Mouse (Mus musculus) kidney, embryonic 14.5 days (tissue): Measurements from ENCODE around the gene Tbxa2r. TPM values are rescaled to one million over a fixed set of nuclear protein-coding genes. Genes with fewer than 3 reads are reported as not detected.
A peak's percentile ranks its signal among the peaks of the same experiment; 100 is the strongest.

ENCODE experiments used
- ATAC-seq: fragments of 200-750 bp; cut with Nextera tagmentation; 2 replicates; pipeline ENCODE4 v1.8.0; 2017; ENCODE audit warnings: moderate number of reproducible peaks, mild to moderate bottlenecking, moderate TSS enrichment, moderate library complexity; ENCODE audit not compliant: low FRiP score, low TSS enrichment
- H3K27ac ChIP-seq: fragments of 300-500 bp; sonication (generic); 2 replicates; pipeline ENCODE4 v1.5.1; 2014; ENCODE audit warnings: low read depth, mild to moderate bottlenecking, low read length, moderate library complexity, mixed read lengths
- H3K27me3 ChIP-seq: fragments of 300-500 bp; sonication (generic); 2 replicates; pipeline ENCODE4 v1.6.1; 2014; ENCODE audit warnings: mild to moderate bottlenecking, low read length; ENCODE audit not compliant: control insufficient read depth, insufficient read depth
- H3K36me3 ChIP-seq: fragments of 300-500 bp; sonication (generic); 2 replicates; pipeline ENCODE4 v1.6.1; 2014; ENCODE audit warnings: low read length, mixed read lengths; ENCODE audit not compliant: control insufficient read depth, insufficient read depth
- H3K4me1 ChIP-seq: fragments of 300-500 bp; sonication (generic); 2 replicates; pipeline ENCODE4 v1.6.1; 2014; ENCODE audit warnings: low read length, mixed read lengths; ENCODE audit not compliant: control insufficient read depth, insufficient read depth
- H3K4me2 ChIP-seq: fragments of 300-500 bp; sonication (generic); replicated peaks from 2 replicates; pipeline ENCODE4 v1.6.1; 2014; ENCODE audit warnings: low read depth, mild to moderate bottlenecking, low read length
- H3K4me3 ChIP-seq: fragments of 300-500 bp; sonication (generic); 2 replicates; pipeline ENCODE4 v1.5.1; 2014; ENCODE audit warnings: mild to moderate bottlenecking, low read length
- H3K9ac ChIP-seq: fragments of 300-500 bp; sonication (generic); 2 replicates; pipeline ENCODE4 v1.6.1; 2014; ENCODE audit warnings: low read depth, mild to moderate bottlenecking, low read length, moderate library complexity
- H3K9me3 ChIP-seq: fragments of 300-500 bp; sonication (generic); 2 replicates; pipeline ENCODE4 v1.6.1; 2016; ENCODE audit warnings: low read length; ENCODE audit not compliant: control insufficient read depth
- WGBS: fragments of 180-500 bp; shearing (Covaris S2); extraction: QIAGEN DNeasy Blood & Tissue Kit; methylation state at CpG from one replicate; pipeline ENCODE4 v1.1.7; 2014; 5-methylcytosine and 5-hydroxymethylcytosine counted together
- polyA plus RNA-seq: library from polyadenylated mRNA; unstranded; fragments of >200 nt; fragmentation: Nextera tagmentation; extraction: Ambion mirVana; gene quantifications from 2 replicates; pipeline ENCODE4 v1.2.1, GENCODE M21; 2014

The Tbxa2r gene
- polyA plus RNA-seq, 1 experiment from 2014 or later: 10.1 TPM

- Histone ChIP-seq H3K36me3 (no peaks in the 10 kb centered on the region), H3K27me3 (peaks cover 23% of the 10 kb centered on the region), H3K9me3 (no peaks in the 10 kb centered on the region), H3K4me1 (peaks cover 28% of the 10 kb centered on the region), H3K27ac (no peak overlapping the region), H3K4me3 (no peak overlapping the region), H3K4me2 (no peak overlapping the region), H3K9ac (no peak overlapping the region)
- ATAC-seq: no peak
- 64% methylated on average over 14 of the region's 14 CpGs for WGBS
Measured at GRCm38 (mm10) chr10:81289811-81290210, 38.7 kb upstream of the Tbxa2r start.

GRCm38 (mm10) chr10:81290698-81291460, 37.7 kb upstream of the Tbxa2r start:
- Histone ChIP-seq H3K9ac (peak overlapping the region; percentile 28; the same call in 1 of the 2 replicates), H3K4me1 (peaks cover 24% of the 10 kb centered on the region), H3K9me3 (no peaks in the 10 kb centered on the region), H3K27me3 (peaks cover 16% of the 10 kb centered on the region), H3K27ac (peak overlapping the region; percentile 30; the same call in 1 of the 2 replicates), H3K4me3 (peak overlapping the region; percentile 29), H3K4me2 (peak overlapping the region; percentile 36), H3K36me3 (no peaks in the 10 kb centered on the region)
- WGBS: 17% methylated on average over 24 of the region's 24 CpGs
- ATAC-seq: no peak

GRCm38 (mm10) chr10:81291511-81292104, 36.9 kb upstream of the Tbxa2r start, which contains the start of gene Tjp3:
Gene Tjp3 (minus strand): TSS chr10:81291581.
- peak within 1 kb of the TSS; percentile 29 for H3K4me3 ChIP-seq
- H3K4me2 ChIP-seq: peak within 1 kb of the TSS; percentile 36
- WGBS: 63% methylated on average over 9 of the region's 9 CpGs
- peak within 1 kb of the TSS; percentile 28; the same call in 1 of the 2 replicates for H3K9ac ChIP-seq
- H3K4me1 ChIP-seq: peaks cover 24% of the 10 kb centered on the region
- H3K9me3 ChIP-seq: no peaks in the 10 kb centered on the region
- H3K27ac ChIP-seq: peak within 1 kb of the TSS; percentile 30; the same call in 1 of the 2 replicates
- H3K36me3 ChIP-seq: no peaks in the 10 kb centered on the region
- no peak for ATAC-seq
- peaks cover 16% of the 10 kb centered on the region for H3K27me3 ChIP-seq

- H3K27ac ChIP-seq: peak within 1 kb of the TSS; percentile 40
- under 1% methylated on average over 66 of the region's 80 CpGs for WGBS
- no peaks in the 10 kb centered on the region for H3K9me3 ChIP-seq
- H3K4me2 ChIP-seq: peak within 1 kb of the TSS; percentile 99
- peak within 1 kb of the TSS; percentile 77 for H3K4me3 ChIP-seq
- H3K4me1 ChIP-seq: peaks cover 29% of the 10 kb centered on the region
- no peaks in the 10 kb centered on the region for H3K36me3 ChIP-seq
- H3K9ac ChIP-seq: peak within 1 kb of the TSS; percentile 50
- peak; percentile 95 for ATAC-seq
- peaks cover 16% of the 10 kb centered on the region for H3K27me3 ChIP-seq
Measured at GRCm38 (mm10) chr10:81292554-81293333, 35.8 kb upstream of the Tbxa2r start, which contains the start of gene Pip5k1c. Gene Pip5k1c (plus strand): TSS chr10:81292963.

- peak overlapping the region; percentile 40 for H3K27ac ChIP-seq
- peaks cover 16% of the 10 kb centered on the region for H3K27me3 ChIP-seq
- peak overlapping the region; percentile 50 for H3K9ac ChIP-seq
- H3K36me3 ChIP-seq: no peaks in the 10 kb centered on the region
- no peak for ATAC-seq
- peak overlapping the region; percentile 77 for H3K4me3 ChIP-seq
- WGBS: 2% methylated on average over 25 of the region's 25 CpGs
- H3K9me3 ChIP-seq: no peaks in the 10 kb centered on the region
- peaks cover 24% of the 10 kb centered on the region for H3K4me1 ChIP-seq
- H3K4me2 ChIP-seq: peak overlapping the region; percentile 99
Measured at GRCm38 (mm10) chr10:81293334-81294030, 35.0 kb upstream of the Tbxa2r start.

- Histone ChIP-seq H3K4me1 (peaks cover 32% of the 10 kb centered on the region), H3K4me2 (peak overlapping the region; percentile 99), H3K36me3 (no peaks in the 10 kb centered on the region), H3K9me3 (no peaks in the 10 kb centered on the region), H3K9ac (peak overlapping the region; percentile 50), H3K27ac (no peak overlapping the region), H3K4me3 (peak overlapping the region; percentile 77), H3K27me3 (peaks cover 16% of the 10 kb centered on the region)
- WGBS: 33% methylated on average over 8 of the region's 8 CpGs
- no peak for ATAC-seq
Measured at GRCm38 (mm10) chr10:81294442-81294841, 34.1 kb upstream of the Tbxa2r start.

GRCm38 (mm10) chr10:81295185-81295584, 33.3 kb upstream of the Tbxa2r start:
- H3K4me2 ChIP-seq: no peak overlapping the region
- 87% methylated on average over 5 of the region's 6 CpGs for WGBS
- H3K4me3 ChIP-seq: no peak overlapping the region
- H3K36me3 ChIP-seq: no peaks in the 10 kb centered on the region
- no peak for ATAC-seq
- no peaks in the 10 kb centered on the region for H3K9me3 ChIP-seq
- peaks cover 12% of the 10 kb centered on the region for H3K27me3 ChIP-seq
- peaks cover 39% of the 10 kb centered on the region for H3K4me1 ChIP-seq
- no peak overlapping the region for H3K27ac ChIP-seq
- H3K9ac ChIP-seq: peak overlapping the region; percentile 50; the same call in 1 of the 2 replicates

DNA sequence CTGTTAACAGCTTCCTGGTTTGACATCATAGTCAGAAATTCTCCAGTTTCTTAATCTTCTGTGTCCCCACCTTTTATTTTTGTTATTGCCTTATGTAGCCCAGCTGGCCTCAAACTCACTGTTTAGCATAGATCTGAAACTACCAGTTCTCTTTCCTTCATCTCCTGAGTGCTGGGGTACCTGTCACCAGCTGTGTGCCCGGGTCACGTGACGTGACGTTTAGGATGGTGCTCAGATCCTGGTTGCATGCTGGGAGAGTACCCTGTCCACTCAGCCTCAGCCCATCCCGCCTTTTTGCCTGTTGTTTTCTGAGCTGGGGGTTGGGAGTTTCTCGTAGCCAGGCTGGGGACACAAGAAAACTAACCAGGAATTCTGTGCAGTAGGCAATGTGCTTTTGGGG, 31.3 kb upstream of the Tbxa2r start:
- no peak overlapping the region for H3K4me2 ChIP-seq
- no peaks in the 10 kb centered on the region for H3K9me3 ChIP-seq
- H3K27me3 ChIP-seq: no peaks in the 10 kb centered on the region
- peaks cover 49% of the 10 kb centered on the region for H3K4me1 ChIP-seq
- H3K27ac ChIP-seq: peak overlapping the region; percentile 55; the same call in 1 of the 2 replicates
- H3K36me3 ChIP-seq: no peaks in the 10 kb centered on the region
- no peak for ATAC-seq
- no peak overlapping the region for H3K9ac ChIP-seq
- WGBS: 75% methylated on average over 6 of the region's 6 CpGs
- H3K4me3 ChIP-seq: no peak overlapping the region
